ENCODE assay signal across 12 mouse cellular contexts in genomic region chr10:126070984-126071713, GRCm38 (mm10).
DNase-seq lines count a peak whose midpoint lies in the region; ATAC-seq lines count a peak whose summit lies in the region.
"Had no signal": no experiment of that assay in that cellular context is flagged by ENCODE, and none has a peak within 500 bp of the region (broad histone marks: within the 10 kb centered on the region; RNA-seq: fewer than 3 reads in every experiment).

No protein-coding gene starts in this region.

- H3K9me3 ChIP-seq in midbrain, embryonic 12.5 days = 0 out of 2 replicates have a peak, but pooled peaks cover 6% of the 10 kb centered on the region
- H3K9me3 ChIP-seq: embryonic facial prominence, embryonic 13.5 days had no signal

- H3K4me3 ChIP-seq in midbrain, embryonic 12.5 days = no peak overlapping the region
- H3K4me3 ChIP-seq: embryonic facial prominence, embryonic 13.5 days; liver, embryonic 12.5 days had no signal

- H3K27ac ChIP-seq in midbrain, embryonic 12.5 days (replicated peaks) = peak overlapping the region; percentile 54; the same call in 1 of the 2 replicates
- H3K27ac ChIP-seq: embryonic facial prominence, embryonic 13.5 days; liver, embryonic 12.5 days had no signal

- no peaks in the 10 kb centered on the region for H3K36me3 ChIP-seq in midbrain, embryonic 12.5 days
- H3K36me3 ChIP-seq: embryonic facial prominence, embryonic 13.5 days; liver, embryonic 12.5 days had no signal

- no peaks in the 10 kb centered on the region for H3K27me3 ChIP-seq in midbrain, embryonic 12.5 days
- H3K27me3 ChIP-seq: embryonic facial prominence, embryonic 13.5 days; liver, embryonic 12.5 days had no signal

- H3K4me2 ChIP-seq in midbrain, embryonic 12.5 days (replicated peaks) = no peak overlapping the region
- H3K4me2 ChIP-seq: embryonic facial prominence, embryonic 13.5 days; liver, embryonic 12.5 days had no signal

- WGBS in midbrain, embryonic 12.5 days = 50% methylated on average over 8 of the region's 8 CpGs

- peak; percentile 66 for ATAC-seq in granulocyte monocyte progenitor cell, adult 5-6 weeks (replicated peaks; ENCODE audit: poor library complexity, severe bottlenecking)
- peak; percentile 71 for ATAC-seq in midbrain, embryonic 12.5 days (ENCODE audit: low FRiP score, low read depth)
- ATAC-seq in megakaryocyte-erythroid progenitor cell, adult 5-6 weeks (replicated peaks; ENCODE audit: low FRiP score, low TSS enrichment, poor library complexity, severe bottlenecking) = no peak
- ATAC-seq: liver, embryonic 12.5 days had no signal

- H3K4me1 ChIP-seq in midbrain, embryonic 12.5 days = peaks cover 12% of the 10 kb centered on the region
- H3K4me1 ChIP-seq: liver, embryonic 12.5 days had no signal

- H3K9ac ChIP-seq in midbrain, embryonic 12.5 days (replicated peaks) = no peak overlapping the region
- H3K9ac ChIP-seq: embryonic facial prominence, embryonic 13.5 days; liver, embryonic 12.5 days had no signal

- DNase-seq in embryo, embryonic 10 days (ENCODE audit: low spot score) = peak; percentile 68
- no peak for DNase-seq in embryo, embryonic 9.5 days (ENCODE audit: extremely low spot score)
- DNase-seq in Muller cell, postnatal 12 days (ENCODE audit: inconsistent ontology term) = peak; percentile 72
- DNase-seq in right cerebral cortex, postnatal 36 days (ENCODE audit: low spot score in 2 of 2) = no peak
- no peak for DNase-seq in layer of hippocampus, adult 9-10 months (ENCODE audit: low spot score)
- DNase-seq: B cell, adult 2 months; thymus, postnatal 14 days had no signal

Comparison
In these comparisons a context has a peak if more than half of its experiments do, and no peak if none do; other contexts are left out.
1. DNase-seq: peak in embryo, embryonic 10 days (single experiment) and Muller cell, postnatal 12 days (single experiment); none in embryo, embryonic 9.5 days (single experiment), right cerebral cortex, postnatal 36 days (0 of 2) and layer of hippocampus, adult 9-10 months (single experiment).